Mouse (Mus musculus) splenic B cell, adult 2 months (primary cell): Measurements from ENCODE around the gene Otud7a.

Experiments used
- DNase-seq: peaks from one replicate; pipeline ENCODE4 v3.0.0-alpha.2; 2011; ENCODE audit warnings: low read depth, low spot score
- H3K27me3 ChIP-seq: 2 replicates; pipeline ENCODE4 v1.6.1; 2012; ENCODE audit warnings: mild to moderate bottlenecking, low read length, moderate library complexity, mixed read lengths; ENCODE audit not compliant: control insufficient read depth, poor library complexity, insufficient read depth, severe bottlenecking
- H3K36me3 ChIP-seq: 2 replicates; pipeline ENCODE4 v1.6.1; 2012; ENCODE audit warnings: mild to moderate bottlenecking, low read length, moderate library complexity, mixed read lengths; ENCODE audit not compliant: control insufficient read depth, poor library complexity, insufficient read depth, severe bottlenecking

Gene Otud7a

DNA sequence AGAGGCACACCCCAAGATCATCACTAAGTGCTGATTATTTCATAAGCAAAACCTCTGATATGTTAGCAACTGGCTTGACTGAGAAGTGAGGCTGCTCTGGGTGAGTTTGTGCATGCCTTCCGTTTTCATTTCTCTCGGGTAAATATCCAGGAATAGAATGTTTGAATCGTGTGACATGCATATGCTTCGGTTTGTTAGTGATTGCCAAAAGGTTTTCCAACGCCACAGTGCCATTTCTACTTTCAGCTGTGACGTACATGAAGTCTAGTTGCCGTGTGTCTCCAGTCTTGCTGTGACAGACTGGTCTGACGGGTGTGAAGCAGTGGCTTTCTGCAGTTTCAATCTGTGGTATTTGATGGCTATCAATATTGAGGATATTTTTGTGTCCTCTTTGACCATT is 273.4 kb downstream of the Otud7a start:
- no peak for DNase-seq
- no peaks in the 10 kb centered on the region for H3K36me3 ChIP-seq
- no peaks in the 10 kb centered on the region for H3K27me3 ChIP-seq

DNA sequence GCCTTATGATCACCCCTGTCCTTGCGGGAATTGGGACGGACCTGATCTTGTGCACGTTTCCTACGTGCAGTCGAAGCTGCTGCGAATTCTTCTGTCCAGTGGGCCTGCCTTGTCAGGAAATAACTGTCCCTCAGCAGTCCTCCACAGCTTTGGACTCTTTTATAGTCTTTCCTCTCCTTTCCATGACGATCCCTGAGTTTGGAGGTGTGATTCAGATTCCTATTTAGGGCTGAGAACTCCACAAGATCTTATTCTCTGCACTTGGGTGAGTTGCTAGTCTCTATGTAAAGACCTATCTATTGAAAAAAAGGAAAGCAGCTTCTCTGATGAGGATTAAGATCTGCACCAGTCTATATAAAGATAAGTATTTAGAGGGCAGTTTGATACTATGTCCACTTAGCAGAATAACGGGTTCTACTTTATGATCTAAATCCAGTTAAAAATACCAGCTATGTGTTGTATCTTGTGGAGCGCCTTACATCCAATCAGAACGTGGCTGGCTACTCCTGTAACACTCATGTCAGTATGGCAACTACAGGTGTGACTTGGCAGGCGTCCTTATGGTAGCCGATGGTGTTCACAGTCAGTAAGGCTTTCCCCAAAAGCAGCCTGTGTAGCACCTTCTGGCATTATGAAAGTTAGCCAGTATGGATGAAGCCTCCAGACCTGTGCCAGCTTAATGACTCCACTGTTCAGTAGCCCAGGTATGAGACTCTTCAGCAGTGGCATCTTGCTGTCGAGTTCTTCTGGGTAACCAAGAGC is 274.8 kb downstream of the Otud7a start:
- Histone ChIP-seq H3K36me3 (no peaks in the 10 kb centered on the region), H3K27me3 (no peaks in the 10 kb centered on the region)
- no peak for DNase-seq

DNA sequence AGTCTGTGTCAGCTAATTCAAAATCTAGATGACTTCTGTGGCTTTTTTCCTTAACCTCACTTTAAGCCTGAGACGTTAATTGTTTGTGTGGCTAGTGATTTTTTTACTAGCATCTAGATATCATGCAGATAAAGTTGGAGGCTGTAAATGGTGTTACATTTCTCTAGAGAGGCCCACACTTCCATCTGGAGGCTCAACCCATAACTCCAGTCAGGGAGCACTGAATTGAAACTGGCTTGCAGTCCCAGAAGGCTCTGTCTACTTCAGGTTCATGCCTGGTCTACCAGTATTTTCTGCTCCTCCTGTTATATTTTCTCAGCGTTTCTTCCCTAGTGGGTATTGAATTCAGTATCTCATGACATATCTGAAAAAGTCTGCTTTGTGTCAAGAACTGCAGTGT is 276.1 kb downstream of the Otud7a start:
- no peaks in the 10 kb centered on the region for H3K27me3 ChIP-seq
- no peak for DNase-seq

DNA sequence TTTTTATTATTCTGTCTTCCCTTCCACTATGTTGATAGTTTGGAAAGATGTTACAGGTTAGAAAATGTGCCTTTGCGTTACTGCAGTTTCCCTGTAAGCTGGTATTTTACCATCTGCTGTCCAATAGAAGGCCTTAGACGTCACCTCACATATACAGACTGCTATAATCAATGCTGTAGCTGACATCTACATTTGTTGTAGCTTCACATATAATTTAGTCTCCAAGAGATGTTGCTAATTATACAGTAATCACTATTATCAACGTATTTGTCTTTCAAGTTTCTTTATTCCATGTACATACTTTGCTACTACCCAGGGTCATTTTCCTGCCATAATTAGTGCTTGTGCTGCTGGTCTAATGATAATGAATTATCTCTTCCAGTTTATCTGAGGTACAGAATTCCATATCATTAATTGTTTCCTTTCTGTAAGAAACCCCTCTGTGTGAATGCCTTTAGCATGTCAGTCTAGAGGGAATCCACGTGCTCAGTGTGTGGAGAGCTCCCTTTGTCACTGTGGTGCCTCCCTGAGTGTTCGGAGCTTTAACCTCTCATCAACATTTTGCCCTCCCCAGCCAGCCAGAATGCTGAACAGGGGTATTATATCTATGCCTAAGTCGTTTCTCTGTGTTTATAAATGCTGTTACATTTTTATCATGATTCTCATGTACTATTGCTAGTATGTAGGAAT is 280.6 kb downstream of the Otud7a start:
- Histone ChIP-seq H3K27me3 (no peaks in the 10 kb centered on the region), H3K36me3 (no peaks in the 10 kb centered on the region)
- DNase-seq = no peak

More for the DNA sequence above, 276.1 kb downstream of the Otud7a start:
- H3K36me3 ChIP-seq = no peaks in the 10 kb centered on the region

DNA sequence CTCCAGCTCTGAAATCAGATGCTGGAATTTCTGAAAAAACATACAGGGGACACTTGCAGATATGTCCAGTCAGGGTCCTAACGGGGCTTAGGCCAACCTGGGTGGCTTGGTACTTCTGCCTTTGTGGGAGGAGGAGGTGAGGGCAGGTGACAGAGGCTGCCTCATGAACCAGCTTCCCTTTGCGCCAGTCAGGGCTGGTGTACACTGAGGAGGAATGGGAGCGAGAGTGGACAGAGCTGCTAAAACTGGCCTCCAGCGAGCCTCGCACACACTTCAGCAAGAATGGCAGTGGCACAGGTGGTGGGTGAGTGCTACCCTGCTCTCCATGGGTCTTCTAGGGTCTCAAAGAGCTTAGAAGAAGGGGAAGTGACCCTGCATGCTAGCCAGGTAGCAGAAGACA is 285.1 kb downstream of the Otud7a start:
- no peaks in the 10 kb centered on the region for H3K27me3 ChIP-seq
- no peak for DNase-seq
- no peaks in the 10 kb centered on the region for H3K36me3 ChIP-seq

DNA sequence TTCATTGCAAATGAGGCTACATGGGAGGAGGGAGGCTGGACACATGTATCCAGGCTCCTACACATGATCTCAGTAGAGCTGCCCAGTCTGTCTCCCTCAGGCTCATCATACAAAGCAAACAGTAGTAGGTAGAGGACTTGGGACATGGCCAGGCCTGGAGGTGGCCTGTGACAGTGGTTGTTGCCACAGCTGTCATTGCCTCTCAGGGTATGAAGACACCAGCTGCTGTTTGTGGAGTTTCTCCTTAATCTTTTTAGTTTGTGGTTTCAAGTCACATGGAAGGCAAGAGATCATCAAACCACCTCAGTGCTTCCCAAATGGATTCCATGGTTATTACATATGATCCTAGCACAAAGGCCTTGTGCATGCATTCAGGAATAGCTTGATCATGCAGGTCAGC is 285.5 kb downstream of the Otud7a start:
- DNase-seq = no peak
- Histone ChIP-seq H3K36me3 (no peaks in the 10 kb centered on the region), H3K27me3 (no peaks in the 10 kb centered on the region)

DNA sequence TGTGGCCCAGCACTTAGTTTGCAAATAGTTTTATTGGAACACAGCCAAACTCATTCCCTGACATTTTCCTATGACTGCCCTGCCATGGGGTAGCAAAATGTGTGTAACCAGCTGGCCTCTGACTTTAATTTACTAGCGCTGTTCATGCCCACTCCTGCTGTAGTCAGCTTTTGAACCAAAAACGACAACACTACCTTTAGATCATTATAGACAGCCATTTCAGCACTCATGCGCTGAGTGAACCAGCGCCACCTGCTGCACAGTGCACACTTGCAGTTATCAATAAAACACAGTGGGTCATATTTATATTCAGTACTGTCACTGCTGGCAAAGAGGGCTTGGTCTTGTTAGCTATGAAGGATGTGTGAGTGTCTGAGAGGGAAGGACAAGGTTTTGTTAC is 293.2 kb downstream of the Otud7a start:
- Histone ChIP-seq H3K36me3 (no peaks in the 10 kb centered on the region), H3K27me3 (no peaks in the 10 kb centered on the region)
- DNase-seq = no peak

DNA sequence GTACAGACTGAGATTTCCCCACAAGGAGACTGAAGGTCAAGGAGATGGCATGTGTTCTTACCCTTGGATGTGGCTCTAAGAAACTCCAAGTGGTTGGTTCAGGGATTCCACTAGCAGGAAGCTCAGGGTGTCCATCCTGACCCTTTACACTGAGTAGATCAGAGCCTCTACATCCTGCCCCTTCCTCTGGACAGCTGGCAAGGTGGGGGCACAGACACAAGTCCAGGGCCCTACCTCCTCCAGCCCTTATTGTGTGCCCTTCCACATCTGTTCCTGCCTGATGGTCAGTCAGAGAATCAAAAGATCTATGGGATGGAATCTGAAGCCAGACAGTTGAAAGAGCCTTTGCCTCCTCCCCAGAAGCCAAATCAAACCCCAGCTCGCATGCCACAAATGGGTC is 293.6 kb downstream of the Otud7a start:
- no peaks in the 10 kb centered on the region for H3K36me3 ChIP-seq
- H3K27me3 ChIP-seq = no peaks in the 10 kb centered on the region
- no peak for DNase-seq

DNA sequence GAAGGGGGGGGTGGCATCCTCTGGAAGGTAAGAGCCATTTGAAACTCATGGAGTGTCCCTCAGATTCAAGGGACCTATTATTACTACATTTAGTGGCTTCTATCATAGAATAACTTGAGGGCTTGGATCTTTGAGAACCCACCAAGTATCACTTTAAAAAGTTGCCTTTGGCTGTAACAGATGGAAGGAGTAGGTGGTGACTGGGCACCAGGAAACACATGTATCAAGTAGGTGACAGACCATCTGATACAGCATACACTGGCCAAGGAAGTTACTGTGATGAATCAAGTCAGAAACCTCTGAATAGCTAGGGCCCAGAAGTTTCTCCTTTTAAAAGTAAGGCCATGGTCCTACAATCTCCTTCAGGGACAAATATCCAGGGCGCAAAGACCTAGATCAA is 298.6 kb downstream of the Otud7a start:
- H3K36me3 ChIP-seq = no peaks in the 10 kb centered on the region
- H3K27me3 ChIP-seq = no peaks in the 10 kb centered on the region
- no peak for DNase-seq

DNA sequence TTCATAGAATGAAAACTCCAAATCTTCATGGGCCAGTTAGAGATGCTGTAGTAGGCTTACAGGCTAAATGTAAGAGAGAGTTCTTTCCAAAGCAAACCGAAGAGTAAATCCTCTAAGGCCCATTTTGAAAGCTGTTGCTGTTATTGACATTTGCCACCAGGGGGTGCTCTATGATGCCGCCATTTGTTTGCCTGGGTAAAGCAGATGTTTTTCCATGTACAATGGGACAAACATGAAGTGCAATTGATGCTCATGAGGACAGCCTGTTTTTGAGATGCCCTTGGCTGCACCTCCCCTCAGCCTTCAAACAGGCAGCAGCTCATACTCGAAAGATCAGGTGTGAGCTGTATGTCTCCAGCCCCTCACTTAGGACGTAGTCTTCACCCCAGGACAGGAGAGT is 307.5 kb downstream of the Otud7a start:
- Histone ChIP-seq H3K27me3 (no peaks in the 10 kb centered on the region; the same call in none of the 2 replicates), H3K36me3 (no peaks in the 10 kb centered on the region)
- DNase-seq = peak; percentile 73

DNA sequence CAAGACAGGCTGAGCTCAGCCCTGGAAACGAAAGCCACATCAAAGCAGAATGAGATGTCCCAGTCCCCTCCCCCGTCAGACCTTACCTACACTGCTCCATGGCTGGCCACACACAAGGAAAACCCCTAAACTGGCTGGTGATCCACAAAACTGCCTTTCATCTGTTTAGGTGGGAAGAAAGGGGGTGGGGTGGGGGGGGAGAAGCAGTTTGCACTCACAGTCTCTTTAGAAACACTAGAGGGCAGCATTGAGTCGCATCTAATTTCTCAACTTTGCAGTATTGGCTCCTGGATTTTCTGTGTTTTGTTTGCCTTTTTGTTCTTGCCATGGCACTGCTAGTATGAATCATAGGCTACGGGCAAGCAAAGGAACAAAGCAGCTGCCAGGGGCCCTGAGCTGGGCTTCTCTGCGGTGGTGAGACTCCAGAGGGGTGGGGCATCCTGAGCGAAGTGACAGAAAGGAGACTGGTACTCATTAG is 308.8 kb downstream of the Otud7a start:
- Histone ChIP-seq H3K27me3 (no peaks in the 10 kb centered on the region; the same call in none of the 2 replicates), H3K36me3 (no peaks in the 10 kb centered on the region)
- peak; percentile 77 for DNase-seq

DNA sequence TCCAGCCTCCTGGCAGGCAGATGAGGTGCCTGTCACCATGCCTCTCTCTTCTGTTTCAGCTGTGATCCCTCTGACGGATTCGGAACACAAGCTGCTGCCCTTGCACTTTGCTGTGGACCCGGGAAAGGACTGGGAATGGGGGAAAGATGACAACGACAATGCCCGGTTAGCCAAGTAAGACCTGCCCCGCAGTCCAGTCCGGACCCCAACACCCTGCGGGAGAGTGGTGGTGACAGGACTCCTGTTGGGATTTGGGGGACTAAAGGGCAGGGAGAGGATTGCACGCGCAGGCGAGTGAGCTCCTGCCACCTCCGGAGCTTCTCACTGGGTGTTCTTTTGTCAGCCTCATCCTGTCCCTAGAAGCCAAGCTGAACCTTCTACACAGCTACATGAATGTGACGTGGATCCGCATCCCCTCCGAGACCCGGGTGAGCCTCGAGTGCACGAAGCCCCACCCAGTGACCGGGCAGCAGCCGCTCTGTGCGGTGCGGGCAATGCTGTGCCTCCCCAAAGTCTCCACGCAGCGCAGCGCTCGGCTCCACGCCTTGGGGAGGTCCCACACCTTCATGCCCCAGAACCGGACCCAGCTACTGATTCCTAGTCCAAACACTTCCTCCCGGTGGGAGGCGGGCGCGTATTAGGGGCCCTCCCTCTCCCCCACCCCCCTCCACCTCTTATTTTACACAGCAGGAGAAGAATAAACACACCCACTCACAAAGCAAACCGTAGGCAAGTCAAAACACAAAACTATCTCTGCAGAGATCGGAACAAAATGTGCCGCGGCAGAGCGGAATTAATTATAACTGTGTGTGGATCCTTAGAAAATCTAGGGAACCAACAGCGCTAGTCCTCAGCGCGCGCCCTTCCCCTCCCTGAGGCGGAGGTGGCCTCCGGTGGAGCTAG is 310.3 kb downstream of the Otud7a start:
- H3K27me3 ChIP-seq = peaks cover 2% of the 10 kb centered on the region
- H3K36me3 ChIP-seq = no peaks in the 10 kb centered on the region
- no peak for DNase-seq

DNA sequence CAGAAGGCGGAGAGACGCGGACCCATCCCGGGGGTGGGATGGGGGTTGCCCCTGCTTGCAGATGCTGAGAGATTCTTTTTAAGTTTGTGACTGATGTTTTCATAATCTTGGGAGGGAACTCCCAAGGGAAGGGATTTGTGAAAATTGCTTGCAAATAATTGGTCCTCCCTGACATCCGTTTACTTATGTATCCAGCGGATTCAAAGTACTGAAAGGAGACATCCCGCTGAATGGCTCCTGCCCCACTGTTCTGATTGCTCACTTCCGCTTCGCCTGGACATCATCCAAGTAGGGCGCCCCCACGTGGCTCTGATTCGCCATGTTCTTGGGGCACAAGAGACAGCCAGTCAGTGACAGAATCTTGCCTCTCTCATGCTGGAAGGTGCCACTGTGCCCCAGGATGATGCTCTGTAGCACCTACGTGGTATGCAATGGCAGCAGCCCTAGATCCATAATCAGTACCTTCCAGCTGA is 311.0 kb downstream of the Otud7a start:
- Histone ChIP-seq H3K36me3 (no peaks in the 10 kb centered on the region), H3K27me3 (peaks cover 2% of the 10 kb centered on the region)
- DNase-seq = peak; percentile 71

DNA sequence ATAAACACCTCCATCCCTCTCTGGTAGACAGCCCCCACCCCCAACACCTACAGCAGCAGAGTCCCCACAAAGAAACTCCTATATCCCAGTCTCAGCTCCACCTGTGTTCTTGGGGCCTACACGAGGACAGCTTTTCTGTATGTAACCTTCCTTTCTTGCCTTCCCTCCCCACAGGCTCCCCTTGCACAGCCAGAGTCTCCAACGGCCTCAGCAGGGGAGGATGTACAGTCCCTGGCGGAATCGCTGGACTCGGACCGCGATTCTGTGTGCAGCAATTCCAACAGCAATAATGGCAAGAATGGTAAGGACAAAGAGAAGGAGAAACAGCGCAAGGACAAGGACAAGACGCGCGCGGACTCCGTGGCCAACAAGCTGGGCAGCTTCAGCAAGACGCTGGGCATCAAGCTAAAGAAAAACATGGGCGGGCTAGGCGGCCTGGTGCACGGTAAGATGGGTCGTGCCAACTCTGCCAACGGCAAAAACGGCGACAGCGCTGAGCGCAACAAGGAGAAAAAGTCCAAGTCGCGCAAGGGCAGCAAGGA is 312.7 kb downstream of the Otud7a start:
- no peak for DNase-seq
- Histone ChIP-seq H3K27me3 (peaks cover 2% of the 10 kb centered on the region), H3K36me3 (no peaks in the 10 kb centered on the region)
